Mouse (Mus musculus): ENCODE measurements at regions not wholly inside any gene's neighbourhood (a gene's known extent, or its start where the extent isn't known, plus 50 kb on each side); places are given as distances from the start of the nearest gene placed in this dataset.

DNA sequence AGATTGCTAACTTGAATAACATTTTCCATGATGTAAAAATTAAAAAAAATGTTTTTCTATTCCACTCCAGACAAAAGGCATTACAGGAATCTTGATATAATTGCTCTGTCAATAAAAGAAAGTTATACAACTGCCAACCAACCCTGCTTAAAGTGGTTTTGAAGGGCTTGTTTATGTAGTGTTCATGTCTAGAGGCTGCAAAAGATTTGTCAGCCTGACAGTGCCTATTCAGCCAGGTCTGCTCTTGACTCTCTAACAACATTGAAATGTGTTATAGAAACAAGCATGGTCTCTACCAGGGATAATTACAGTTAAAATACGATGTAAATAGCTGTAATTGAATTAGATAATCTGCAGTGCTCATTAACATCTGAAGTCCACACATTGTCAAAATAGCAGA is 644.6 kb downstream of the Plod2 start:
- no peak for TF ChIP-seq POLR2A (IDR thresholded peaks at IDR 0.05; ENCODE audit: low read depth, low read length)
- TF ChIP-seq CTCF (IDR thresholded peaks at IDR 0.05; ENCODE audit: borderline replicate concordance, insufficient read depth, low read length) = no peak
